Mouse (Mus musculus) hindbrain, embryonic 11.5 days (tissue): ENCODE data around the gene Cldn10. TPM values are rescaled to one million over a fixed set of nuclear protein-coding genes. Genes with fewer than 3 reads are reported as not detected.
A peak's percentile ranks its signal among the peaks of the same experiment; 100 is the strongest.

ENCODE experiments used
- ATAC-seq: fragments of 200-750 bp; cut with Nextera tagmentation; 2 replicates; pipeline ENCODE4 v1.8.0; 2017; ENCODE audit warnings: mild to moderate bottlenecking, moderate TSS enrichment, moderate library complexity; ENCODE audit not compliant: low FRiP score
- DNase-seq: peaks from one replicate; pipeline ENCODE4 v3.0.0-alpha.2; 2015; ENCODE audit warnings: low spot score
- H3K27ac ChIP-seq: fragments of 300-500 bp; sonication (generic); 2 replicates; pipeline ENCODE4 v1.5.1; 2014; ENCODE audit warnings: mild to moderate bottlenecking, low read depth, low read length
- H3K27me3 ChIP-seq: fragments of 300-500 bp; sonication (generic); 2 replicates; pipeline ENCODE4 v1.6.1; 2014; ENCODE audit warnings: mild to moderate bottlenecking, low read length, moderate library complexity, mixed read lengths; ENCODE audit not compliant: control insufficient read depth, insufficient read depth
- H3K36me3 ChIP-seq: fragments of 300-500 bp; sonication (generic); 2 replicates; pipeline ENCODE4 v1.6.1; 2014; ENCODE audit warnings: mild to moderate bottlenecking, low read length, moderate library complexity, mixed read lengths; ENCODE audit not compliant: control insufficient read depth, insufficient read depth
- H3K4me1 ChIP-seq: fragments of 300-500 bp; sonication (generic); replicated peaks from 2 replicates; pipeline ENCODE4 v1.6.1; 2014; ENCODE audit warnings: low read length, mixed read lengths; ENCODE audit not compliant: control insufficient read depth, insufficient read depth
- H3K4me2 ChIP-seq: fragments of 300-500 bp; sonication (generic); replicated peaks from 2 replicates; pipeline ENCODE4 v1.6.1; 2014; ENCODE audit warnings: mild to moderate bottlenecking, low read depth, low read length
- H3K4me3 ChIP-seq: fragments of 300-500 bp; sonication (generic); 2 replicates; pipeline ENCODE4 v1.5.1; 2014; ENCODE audit warnings: low read depth, low read length
- H3K9ac ChIP-seq: fragments of 300-500 bp; sonication (generic); 2 replicates; pipeline ENCODE4 v1.6.1; 2014; ENCODE audit warnings: low read depth, low read length
- H3K9me3 ChIP-seq: fragments of 300-500 bp; sonication (generic); 2 replicates; pipeline ENCODE4 v1.6.1; 2016; ENCODE audit warnings: low read length; ENCODE audit not compliant: control insufficient read depth
- WGBS: fragments of 180-500 bp; shearing (Covaris S2); extraction: QIAGEN DNeasy Blood & Tissue Kit; methylation state at CpG from one replicate; pipeline ENCODE4 v1.1.7; 2014; 5-methylcytosine and 5-hydroxymethylcytosine counted together
- polyA plus RNA-seq: library from polyadenylated mRNA; unstranded; fragments of >200 nt; fragmentation: Nextera tagmentation; extraction: Ambion mirVana; gene quantifications from 2 replicates; pipeline ENCODE4 v1.2.1, GENCODE M21; 2014

The Cldn10 gene
- polyA plus RNA-seq, 1 experiment from 2014 or later = 0.99 TPM

DNA sequence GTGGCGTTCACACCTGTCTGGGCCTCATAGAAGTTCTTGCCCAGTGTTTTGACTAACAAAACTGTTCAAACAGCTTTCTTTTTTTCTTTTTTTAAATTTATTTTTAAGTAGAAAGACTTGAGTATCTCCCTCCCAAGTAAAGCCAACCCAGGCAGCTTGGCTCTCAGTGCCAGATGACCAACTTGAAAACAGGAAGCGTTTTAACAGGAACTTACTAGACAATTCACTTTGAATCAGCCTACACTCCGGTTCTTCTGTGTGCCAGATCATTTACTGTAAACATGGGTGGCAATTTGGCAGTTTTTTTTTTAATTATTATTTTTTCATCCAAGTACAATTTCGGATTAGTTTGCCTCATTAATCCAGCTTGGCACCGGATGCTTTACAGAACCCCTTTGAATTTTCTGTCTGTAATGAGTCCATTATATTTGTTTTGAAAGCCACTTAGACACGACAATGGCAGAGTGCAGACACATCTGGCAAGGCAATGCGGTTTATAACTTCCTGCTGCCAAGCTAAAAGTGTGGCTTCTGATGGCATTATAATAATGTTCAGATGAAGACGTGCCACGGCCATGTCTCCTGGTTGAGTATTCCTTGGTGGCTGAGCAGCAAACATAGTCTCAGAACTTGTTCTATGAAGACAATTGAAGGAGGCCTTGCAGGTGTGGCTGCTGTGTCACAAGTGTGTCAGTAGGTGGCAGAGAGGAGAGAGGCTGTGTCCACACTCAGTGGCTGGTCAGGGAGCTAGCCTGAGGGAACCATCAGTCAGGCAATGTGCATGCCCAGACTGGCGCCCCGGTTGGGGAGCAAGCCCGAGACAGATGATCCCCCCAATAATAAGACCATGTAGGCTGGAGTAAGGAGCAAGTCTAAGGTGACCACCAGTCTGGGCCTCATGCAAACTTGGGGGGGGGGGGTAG, 12.9 kb upstream of the Cldn10 start:
- no peaks in the 10 kb centered on the region for H3K4me1 ChIP-seq
- DNase-seq (no peak), ATAC-seq (0 out of 2 replicates have a peak, but pooled peaks have one; percentile 14)
- H3K36me3 ChIP-seq = no peaks in the 10 kb centered on the region
- H3K4me3 ChIP-seq = no peak overlapping the region
- 88% methylated on average over 12 of the region's 12 CpGs for WGBS
- H3K9me3 ChIP-seq = no peaks in the 10 kb centered on the region
- no peak overlapping the region for H3K9ac ChIP-seq
- H3K27me3 ChIP-seq = no peaks in the 10 kb centered on the region
- no peak overlapping the region for H3K27ac ChIP-seq
- H3K4me2 ChIP-seq = no peak overlapping the region

DNA sequence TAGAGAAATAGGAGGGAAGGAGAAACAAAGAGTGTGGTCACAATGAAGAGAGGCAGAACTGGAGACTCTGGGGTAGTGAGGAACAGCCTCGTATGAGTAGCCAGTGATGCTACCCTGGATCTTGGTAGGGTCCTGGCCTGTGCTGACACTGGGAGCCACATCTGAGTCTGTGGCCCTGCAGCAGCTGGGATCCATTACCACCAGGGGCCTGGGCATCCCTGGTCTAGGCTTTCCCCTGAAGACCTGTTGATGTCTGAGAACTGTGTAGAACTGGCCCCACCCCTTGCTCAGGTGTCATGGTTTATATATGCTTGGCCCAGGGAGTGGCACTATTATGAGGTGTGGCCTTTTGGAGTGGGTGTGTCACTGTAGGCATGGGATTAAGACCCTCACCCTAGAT, 12.2 kb upstream of the Cldn10 start:
- Histone ChIP-seq H3K4me1 (no peaks in the 10 kb centered on the region), H3K9ac (no peak overlapping the region), H3K36me3 (no peaks in the 10 kb centered on the region), H3K4me3 (no peak overlapping the region), H3K27me3 (no peaks in the 10 kb centered on the region), H3K9me3 (no peaks in the 10 kb centered on the region), H3K27ac (no peak overlapping the region), H3K4me2 (no peak overlapping the region)
- WGBS = 86% methylated on average over 1 of the region's 1 CpGs
- DNase-seq = no peak
- no peak for ATAC-seq

DNA sequence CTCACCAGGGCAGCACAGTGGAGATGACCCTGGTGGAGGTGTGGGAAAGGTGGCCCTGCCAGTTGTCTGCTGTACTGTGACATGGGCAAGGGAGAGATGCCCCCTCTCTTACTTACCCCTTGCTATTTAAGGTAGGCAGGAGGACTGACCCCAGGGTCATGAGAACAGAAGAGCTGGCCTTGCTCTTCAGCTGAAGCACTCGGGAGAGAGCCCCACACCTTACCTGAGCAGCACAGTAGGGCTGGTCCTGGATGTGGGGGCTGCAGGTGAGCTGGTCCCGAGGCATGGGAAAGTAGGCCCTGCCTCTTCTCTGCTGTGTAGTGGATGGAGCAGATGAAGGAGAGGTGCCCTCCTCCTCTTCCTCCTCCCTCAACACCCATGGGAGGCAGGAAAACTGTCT, 11.3 kb upstream of the Cldn10 start:
- no peak for DNase-seq

DNA sequence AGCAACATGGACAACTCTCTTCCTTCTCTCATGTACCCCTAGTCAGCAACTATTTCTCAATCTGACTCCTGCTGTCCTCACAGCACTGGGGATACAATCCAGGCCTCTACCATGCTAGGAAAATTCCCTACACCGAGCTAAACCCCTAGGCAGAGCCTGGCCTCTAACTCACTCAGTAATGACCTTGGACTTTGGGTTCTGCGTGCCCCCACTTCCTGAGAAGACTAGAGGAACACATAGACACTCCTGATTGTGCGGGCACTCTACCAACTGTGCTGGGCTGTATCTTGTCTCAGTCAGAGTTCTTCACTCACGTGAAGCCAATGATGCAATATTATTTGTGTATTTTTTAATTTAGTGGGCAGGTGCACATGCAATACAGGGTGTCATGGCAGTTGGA, 10.2 kb upstream of the Cldn10 start:
- H3K4me1 ChIP-seq = no peaks in the 10 kb centered on the region
- no peak overlapping the region for H3K9ac ChIP-seq
- H3K4me2 ChIP-seq = no peak overlapping the region
- DNase-seq = no peak
- ATAC-seq = no peak
- no peaks in the 10 kb centered on the region for H3K27me3 ChIP-seq
- H3K36me3 ChIP-seq = no peaks in the 10 kb centered on the region
- H3K9me3 ChIP-seq = no peaks in the 10 kb centered on the region
- no peak overlapping the region for H3K4me3 ChIP-seq
- 87% methylated on average over 4 of the region's 4 CpGs for WGBS
- H3K27ac ChIP-seq = no peak overlapping the region

More for the DNA sequence above, 11.3 kb upstream of the Cldn10 start:
- Histone ChIP-seq H3K9ac (no peak overlapping the region), H3K4me2 (no peak overlapping the region), H3K27me3 (no peaks in the 10 kb centered on the region), H3K27ac (no peak overlapping the region), H3K4me1 (no peaks in the 10 kb centered on the region), H3K36me3 (no peaks in the 10 kb centered on the region), H3K9me3 (no peaks in the 10 kb centered on the region), H3K4me3 (no peak overlapping the region)
- no peak for ATAC-seq
- 91% methylated on average over 2 of the region's 2 CpGs for WGBS

DNA sequence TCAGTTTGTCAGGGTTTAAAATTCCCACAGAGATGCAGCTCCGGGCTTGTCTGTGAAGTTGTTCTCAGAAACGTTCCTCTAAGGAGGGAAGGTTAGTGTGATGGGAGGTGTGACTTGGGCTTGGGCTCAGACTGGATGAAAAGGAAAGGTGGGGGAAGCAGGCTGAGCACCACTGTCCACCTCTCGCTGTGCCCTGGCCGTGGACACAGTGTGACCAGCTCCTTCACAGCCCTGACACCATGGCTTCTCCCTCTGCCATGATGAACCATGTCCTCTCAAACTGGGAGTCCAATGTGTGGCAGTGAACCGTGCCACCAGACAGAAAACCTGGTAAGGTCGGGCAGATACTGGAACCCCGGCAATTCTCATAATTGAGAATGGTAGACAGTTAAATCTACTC, 6.1 kb upstream of the Cldn10 start:
- H3K27me3 ChIP-seq = no peaks in the 10 kb centered on the region
- H3K4me1 ChIP-seq = no peaks in the 10 kb centered on the region
- no peak overlapping the region for H3K27ac ChIP-seq
- DNase-seq = no peak
- H3K9me3 ChIP-seq = no peaks in the 10 kb centered on the region
- H3K4me3 ChIP-seq = no peak overlapping the region
- no peaks in the 10 kb centered on the region for H3K36me3 ChIP-seq
- H3K4me2 ChIP-seq = no peak overlapping the region
- no peak for ATAC-seq
- H3K9ac ChIP-seq = no peak overlapping the region
- 83% methylated on average over 7 of the region's 7 CpGs for WGBS

DNA sequence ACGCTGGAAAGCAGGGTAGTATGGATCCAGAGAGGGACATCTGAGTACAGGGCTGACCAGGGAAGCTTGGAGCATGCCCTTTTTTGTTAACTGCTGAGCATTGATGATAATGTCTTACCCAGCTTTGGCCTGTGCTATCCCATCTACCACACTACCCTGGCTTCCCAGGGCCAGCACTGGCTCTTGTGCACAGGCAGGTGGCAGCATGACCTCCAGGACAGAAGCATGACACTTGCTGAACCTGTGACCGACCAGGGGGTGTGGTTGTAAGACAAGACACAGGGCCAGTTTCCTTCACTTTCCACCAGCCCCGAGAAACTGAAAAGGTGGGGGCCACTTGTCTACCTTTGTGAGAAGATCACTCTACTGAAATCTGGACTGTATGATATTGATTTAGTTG, 5.5 kb upstream of the Cldn10 start:
- ATAC-seq (no peak), DNase-seq (no peak)
- 58% methylated on average over 3 of the region's 3 CpGs for WGBS
- Histone ChIP-seq H3K27me3 (no peaks in the 10 kb centered on the region), H3K4me3 (no peak overlapping the region), H3K4me1 (no peaks in the 10 kb centered on the region), H3K9ac (no peak overlapping the region), H3K9me3 (no peaks in the 10 kb centered on the region), H3K36me3 (no peaks in the 10 kb centered on the region), H3K27ac (no peak overlapping the region), H3K4me2 (no peak overlapping the region)

DNA sequence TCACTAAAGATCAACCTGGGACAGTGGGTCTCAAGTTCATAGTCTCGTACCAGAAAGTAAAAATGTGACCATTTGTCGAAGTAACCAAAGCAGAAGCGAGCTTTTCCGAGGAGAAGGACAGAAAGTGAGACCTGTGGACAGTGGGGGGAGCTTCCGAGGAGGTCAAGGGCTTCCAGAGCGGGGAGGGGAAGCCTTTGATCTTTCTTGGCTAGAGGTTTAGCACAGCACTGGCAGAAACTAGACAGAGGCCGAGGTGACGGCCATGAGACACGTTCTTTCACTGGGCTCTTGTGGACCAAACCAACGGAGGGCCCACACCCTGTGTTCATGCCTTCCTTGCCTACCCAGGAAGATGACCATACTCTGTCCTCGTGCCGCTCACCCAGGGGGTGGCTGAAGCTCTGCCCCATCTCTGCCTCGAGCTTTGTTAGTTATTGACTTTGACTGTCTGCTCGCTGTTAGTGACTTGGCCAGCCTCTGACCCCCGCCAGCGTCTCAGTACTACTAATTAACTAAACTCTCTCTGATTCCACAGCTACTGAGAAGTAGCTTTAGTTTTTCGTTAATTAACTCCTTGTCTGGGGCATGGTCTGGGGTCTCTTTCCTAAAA, 4.3 kb upstream of the Cldn10 start:
- Histone ChIP-seq H3K4me2 (no peak overlapping the region), H3K36me3 (no peaks in the 10 kb centered on the region), H3K27me3 (no peaks in the 10 kb centered on the region), H3K27ac (no peak overlapping the region), H3K4me3 (no peak overlapping the region), H3K4me1 (no peaks in the 10 kb centered on the region), H3K9ac (no peak overlapping the region), H3K9me3 (no peaks in the 10 kb centered on the region)
- ATAC-seq (no peak), DNase-seq (no peak)
- WGBS = 74% methylated on average over 17 of the region's 17 CpGs

DNA sequence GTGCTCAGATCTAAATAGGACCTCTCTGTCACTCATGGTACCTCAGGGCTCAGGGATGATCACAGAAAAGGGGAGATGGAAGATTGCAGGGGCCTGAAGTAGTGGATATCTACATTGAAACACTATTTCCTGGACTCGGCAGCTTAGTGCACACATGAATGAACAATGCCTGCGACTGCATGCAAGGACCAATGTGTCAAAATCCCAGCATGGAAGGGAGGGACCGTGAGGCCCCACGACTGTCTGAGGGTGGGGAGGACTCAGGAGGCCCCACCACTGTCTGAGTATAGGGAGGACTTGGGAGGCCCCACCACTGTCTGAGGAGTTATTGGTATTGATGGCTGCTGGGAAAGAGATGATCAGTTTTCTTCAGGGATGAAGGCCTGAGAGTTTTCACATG, 2.5 kb downstream of the Cldn10 start:
- WGBS = 73% methylated on average over 4 of the region's 4 CpGs
- DNase-seq (no peak), ATAC-seq (no peak)
- Histone ChIP-seq H3K4me1 (no peaks in the 10 kb centered on the region), H3K4me2 (no peak overlapping the region), H3K9me3 (no peaks in the 10 kb centered on the region), H3K27me3 (no peaks in the 10 kb centered on the region), H3K4me3 (no peak overlapping the region), H3K9ac (no peak overlapping the region), H3K27ac (no peak overlapping the region), H3K36me3 (no peaks in the 10 kb centered on the region)

DNA sequence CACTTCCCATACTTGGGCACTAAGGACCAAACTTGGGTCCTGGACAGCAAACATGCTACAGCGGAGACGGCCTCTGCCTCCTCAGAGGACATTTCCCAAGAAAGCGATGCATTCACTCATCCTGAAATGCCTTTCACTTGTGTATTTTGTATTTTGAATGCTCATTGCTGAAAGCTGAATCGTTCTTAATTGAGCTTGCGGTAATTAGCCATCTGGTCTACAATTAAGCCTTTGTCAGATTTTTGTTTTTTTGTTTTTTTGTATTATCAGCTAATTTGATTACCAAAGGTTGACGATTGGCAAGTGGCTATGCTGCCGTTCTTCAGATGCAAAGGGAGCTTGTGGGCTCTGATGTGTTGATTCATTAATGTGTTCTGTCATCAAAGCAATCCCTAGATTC, 5.2 kb downstream of the Cldn10 start:
- no peak overlapping the region for H3K4me2 ChIP-seq
- no peak for DNase-seq
- no peak overlapping the region for H3K27ac ChIP-seq
- no peaks in the 10 kb centered on the region for H3K4me1 ChIP-seq
- H3K36me3 ChIP-seq = no peaks in the 10 kb centered on the region
- no peak for ATAC-seq
- H3K4me3 ChIP-seq = no peak overlapping the region
- 0 out of 2 replicates have a peak, but pooled peaks cover 2% of the 10 kb centered on the region for H3K27me3 ChIP-seq
- H3K9ac ChIP-seq = no peak overlapping the region
- 92% methylated on average over 7 of the region's 7 CpGs for WGBS
- H3K9me3 ChIP-seq = no peaks in the 10 kb centered on the region
